Mouse (Mus musculus) midbrain, postnatal 0 days (tissue): ENCODE data around the gene D17H6S53E. TPM values are rescaled to one million over a fixed set of nuclear protein-coding genes. Genes with fewer than 3 reads are reported as not detected.

ENCODE experiments used
- ATAC-seq: fragments of 200-750 bp; cut with Nextera tagmentation; 2 replicates; pipeline ENCODE4 v1.8.0; 2017; ENCODE audit warnings: moderate number of reproducible peaks, mild to moderate bottlenecking, moderate TSS enrichment, moderate library complexity; ENCODE audit not compliant: low FRiP score
- DNase-seq: peaks from one replicate; pipeline ENCODE4 v3.0.0-alpha.2; 2015; ENCODE audit warnings: low spot score
- H3K27ac ChIP-seq: fragments of 300-500 bp; sonication (generic); 2 replicates; pipeline ENCODE4 v1.5.1; 2014; ENCODE audit warnings: low read depth, mild to moderate bottlenecking, low read length, mixed read lengths
- H3K27me3 ChIP-seq: fragments of 300-500 bp; sonication (generic); 2 replicates; pipeline ENCODE4 v1.6.1; 2014; ENCODE audit warnings: low read length, control low read depth, mixed read lengths; ENCODE audit not compliant: insufficient read depth
- H3K36me3 ChIP-seq: fragments of 300-500 bp; sonication (generic); 2 replicates; pipeline ENCODE4 v1.6.1; 2014; ENCODE audit warnings: low read length, control low read depth, mixed read lengths; ENCODE audit not compliant: insufficient read depth
- H3K4me1 ChIP-seq: fragments of 300-500 bp; sonication (generic); 2 replicates; pipeline ENCODE4 v1.6.1; 2014; ENCODE audit warnings: mild to moderate bottlenecking, control low read depth, antibody characterized with exemption, low read length, mixed read lengths; ENCODE audit not compliant: insufficient read depth
- H3K4me2 ChIP-seq: fragments of 300-500 bp; sonication (generic); 2 replicates; pipeline ENCODE4 v1.6.1; 2014; ENCODE audit warnings: low read depth, mild to moderate bottlenecking, low read length, mixed read lengths; ENCODE audit not compliant: poor library complexity, severe bottlenecking
- H3K4me3 ChIP-seq: fragments of 300-500 bp; sonication (generic); 2 replicates; pipeline ENCODE4 v1.5.1; 2014; ENCODE audit warnings: low read depth, mild to moderate bottlenecking, low read length, moderate library complexity
- H3K9ac ChIP-seq: fragments of 300-500 bp; sonication (generic); replicated peaks from 2 replicates; pipeline ENCODE4 v1.6.1; 2014; ENCODE audit warnings: mild to moderate bottlenecking, low read length, moderate library complexity, mixed read lengths; ENCODE audit not compliant: poor library complexity, severe bottlenecking
- H3K9me3 ChIP-seq: fragments of 300-500 bp; sonication (generic); 2 replicates; pipeline ENCODE4 v1.6.1; 2016; ENCODE audit warnings: low read length, control low read depth
- CTCF ChIP-seq: IDR thresholded peaks from 2 replicates; pipeline ENCODE4 v1.5.1; 2016; ENCODE audit warnings: antibody characterized with exemption, mild to moderate bottlenecking
- WGBS: fragments of 180-500 bp; shearing (Covaris S2); extraction: QIAGEN DNeasy Blood & Tissue Kit; methylation state at CpG from one replicate; pipeline ENCODE4 v1.1.7; 2014; 5-methylcytosine and 5-hydroxymethylcytosine counted together
- polyA plus RNA-seq: library from polyadenylated mRNA; unstranded; fragments of >200 nt; fragmentation: Nextera tagmentation; extraction: Ambion mirVana; gene quantifications from 2 replicates; pipeline ENCODE4 v1.2.1, GENCODE M21; 2015
- total RNA-seq: library from RNA; depleted of rRNA; stranded (reverse); fragments of >200 nt; gene quantifications from 2 replicates; pipeline ENCODE4 v1.2.3, GENCODE M21; 2014

D17H6S53E gene
- total and polyA plus RNA-seq, 2 experiments from 2014 or later: 9.6 to 28.0 TPM

DNA sequence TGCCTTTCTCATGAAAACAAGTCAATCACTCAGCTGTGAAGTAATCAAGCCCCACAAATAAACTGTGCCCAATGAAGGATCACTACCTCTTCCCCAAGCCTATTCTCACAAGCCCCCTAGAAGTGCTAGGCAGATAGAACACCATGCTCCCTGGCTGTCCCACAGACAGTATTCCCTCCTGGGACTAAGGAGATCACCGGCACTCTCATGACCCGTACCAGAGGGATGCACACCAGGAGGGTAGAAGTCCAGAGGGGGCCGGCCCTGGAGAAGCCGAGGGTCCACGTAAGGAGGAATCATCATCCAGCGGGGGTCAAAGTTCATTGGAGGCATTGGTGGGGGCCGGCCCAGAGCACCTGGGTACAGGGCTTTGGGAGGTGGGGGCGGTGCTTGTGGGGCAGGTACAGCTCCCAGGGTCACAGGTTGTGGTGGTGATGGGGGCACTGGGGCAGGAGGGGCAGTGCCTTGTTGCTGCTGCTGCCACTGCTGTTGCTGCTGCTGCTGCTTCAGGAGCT is 31.5 kb downstream of the D17H6S53E start:
- Histone ChIP-seq H3K36me3 (peaks cover 94% of the 10 kb centered on the region), H3K9me3 (no peaks in the 10 kb centered on the region), H3K9ac (no peak overlapping the region), H3K27ac (no peak overlapping the region), H3K4me1 (peaks cover 5% of the 10 kb centered on the region; the same call in 1 of the 2 replicates), H3K4me3 (no peak overlapping the region), H3K4me2 (no peak overlapping the region), H3K27me3 (no peaks in the 10 kb centered on the region)
- TF ChIP-seq CTCF: no peak
- 91% methylated on average over 8 of the region's 8 CpGs for WGBS
- no peak for ATAC-seq
- DNase-seq: no peak

DNA sequence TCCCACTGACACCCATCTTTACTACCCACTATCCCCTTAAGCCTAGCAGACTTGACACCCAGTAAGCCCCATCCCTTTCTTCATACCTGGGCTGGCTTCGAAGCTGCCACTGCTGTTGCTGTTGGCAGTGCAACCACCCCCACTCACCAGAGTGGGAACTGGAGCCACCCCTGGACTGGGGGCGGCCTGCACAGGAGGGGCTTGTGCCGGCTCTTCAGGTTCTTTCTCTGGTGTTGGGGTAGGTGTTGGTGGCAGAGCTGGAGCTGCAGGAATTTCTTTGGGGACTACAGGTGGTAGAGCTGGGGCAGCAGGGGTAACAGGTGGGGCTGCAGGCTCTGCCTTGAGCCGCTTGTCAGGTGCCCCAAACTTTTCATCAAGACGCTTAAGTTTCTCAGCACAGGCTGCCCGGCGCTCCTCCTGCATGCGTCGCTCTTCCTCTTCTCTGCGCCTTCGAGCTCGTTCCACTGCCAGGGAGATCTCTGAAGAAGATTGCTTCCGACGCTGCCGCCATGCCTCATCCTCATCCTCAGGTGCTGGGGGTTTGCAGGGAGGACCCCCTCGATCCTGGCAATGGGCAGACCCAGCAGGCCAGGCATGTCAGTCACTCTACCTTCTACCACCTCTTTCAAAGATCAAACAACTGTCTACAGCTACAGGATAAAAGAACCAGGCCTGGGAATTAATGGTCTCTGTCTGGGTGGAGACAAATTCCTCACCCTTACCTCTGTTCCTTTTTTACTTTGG is 32.8 kb downstream of the D17H6S53E start:
- no peak for ATAC-seq
- Histone ChIP-seq H3K9ac (no peak overlapping the region), H3K36me3 (peaks cover 81% of the 10 kb centered on the region), H3K27ac (no peak overlapping the region), H3K4me1 (peaks cover 8% of the 10 kb centered on the region; the same call in 1 of the 2 replicates), H3K27me3 (no peaks in the 10 kb centered on the region), H3K4me3 (no peak overlapping the region), H3K9me3 (no peaks in the 10 kb centered on the region), H3K4me2 (no peak overlapping the region)
- 95% methylated on average over 16 of the region's 16 CpGs for WGBS
- no peak for DNase-seq
- no peak for TF ChIP-seq CTCF

DNA sequence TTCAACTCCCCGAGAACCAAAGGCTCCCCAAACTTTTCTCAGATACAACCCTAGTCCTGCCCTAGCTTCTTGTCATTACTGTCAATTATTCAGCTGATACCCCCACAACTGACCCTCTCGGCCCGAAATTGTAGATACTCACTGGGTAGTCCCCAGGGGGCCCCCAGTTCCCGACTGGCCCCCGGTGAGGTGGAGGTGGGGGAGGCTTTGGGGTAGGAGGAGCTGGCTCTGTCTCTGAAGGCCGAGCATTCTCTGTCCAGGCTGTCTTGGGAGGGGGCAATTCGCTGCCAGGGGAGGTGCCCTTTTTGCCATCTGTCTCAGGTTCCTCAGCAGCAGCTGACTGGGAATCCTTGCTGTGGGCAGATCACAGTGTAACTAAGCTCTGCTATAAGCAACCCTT is 33.5 kb downstream of the D17H6S53E start:
- WGBS: 82% methylated on average over 7 of the region's 7 CpGs
- Histone ChIP-seq H3K36me3 (peaks cover 75% of the 10 kb centered on the region), H3K9me3 (no peaks in the 10 kb centered on the region), H3K27ac (no peak overlapping the region), H3K4me1 (peaks cover 8% of the 10 kb centered on the region; the same call in 1 of the 2 replicates), H3K27me3 (no peaks in the 10 kb centered on the region), H3K4me3 (no peak overlapping the region), H3K9ac (no peak overlapping the region), H3K4me2 (no peak overlapping the region)
- TF ChIP-seq CTCF: no peak
- ATAC-seq (no peak), DNase-seq (no peak)

DNA sequence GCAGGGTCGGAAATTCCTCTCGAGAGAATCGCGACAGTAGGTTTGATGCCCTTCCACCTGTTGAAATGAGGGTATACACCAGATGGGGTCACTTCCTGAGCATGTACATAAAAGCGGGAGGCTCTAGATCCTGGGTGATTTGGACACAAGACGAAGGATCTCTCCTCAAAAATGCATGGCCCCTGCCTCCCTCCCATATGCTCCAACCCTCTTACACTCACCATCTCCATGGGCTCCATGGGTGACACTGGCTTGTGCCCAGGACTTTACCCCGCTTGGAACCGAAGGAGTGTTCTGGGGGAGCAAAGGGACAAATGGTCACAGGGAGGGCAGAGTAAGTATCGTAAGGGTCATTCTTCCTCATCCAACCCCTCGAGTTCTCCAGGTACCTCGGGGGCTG is 35.2 kb downstream of the D17H6S53E start:
- no peak overlapping the region; the same call in 1 of the 2 replicates for H3K4me3 ChIP-seq
- no peak for TF ChIP-seq CTCF
- no peaks in the 10 kb centered on the region for H3K27me3 ChIP-seq
- ATAC-seq (no peak), DNase-seq (no peak)
- H3K9ac ChIP-seq: no peak overlapping the region
- H3K4me1 ChIP-seq: peaks cover 10% of the 10 kb centered on the region; the same call in 1 of the 2 replicates
- H3K4me2 ChIP-seq: no peak overlapping the region
- peaks cover 58% of the 10 kb centered on the region for H3K36me3 ChIP-seq
- 80% methylated on average over 11 of the region's 11 CpGs for WGBS
- no peak overlapping the region for H3K27ac ChIP-seq
- no peaks in the 10 kb centered on the region for H3K9me3 ChIP-seq

DNA sequence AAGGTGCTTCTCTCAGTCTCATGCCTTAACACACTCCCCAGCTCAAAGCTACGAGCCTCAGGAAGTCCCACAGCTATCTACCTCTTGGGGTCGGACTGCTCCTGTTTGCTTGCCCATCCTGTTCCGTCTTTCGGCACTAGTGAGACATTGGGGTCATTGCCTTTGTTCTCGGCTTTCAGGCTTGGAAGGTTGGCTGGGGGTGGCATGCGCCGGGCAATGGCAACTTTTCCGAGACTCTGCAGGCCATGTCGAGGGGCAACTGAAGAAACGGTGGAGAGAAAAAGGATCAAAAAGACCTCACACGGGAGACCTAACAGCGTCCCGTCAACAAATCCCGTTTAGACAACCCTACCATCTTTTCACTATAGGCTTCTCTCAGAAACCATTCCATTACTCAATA is 35.9 kb downstream of the D17H6S53E start:
- TF ChIP-seq CTCF: no peak
- Histone ChIP-seq H3K9me3 (no peaks in the 10 kb centered on the region), H3K4me3 (peak overlapping the region; percentile 87; the same call in 1 of the 2 replicates), H3K36me3 (peaks cover 51% of the 10 kb centered on the region), H3K9ac (peak overlapping the region; percentile 98; the same call in 1 of the 2 replicates), H3K4me1 (peaks cover 11% of the 10 kb centered on the region; the same call in 1 of the 2 replicates), H3K4me2 (peak overlapping the region; percentile 85), H3K27ac (no peak overlapping the region), H3K27me3 (no peaks in the 10 kb centered on the region)
- ATAC-seq (no peak), DNase-seq (no peak)
- 54% methylated on average over 14 of the region's 14 CpGs for WGBS

DNA sequence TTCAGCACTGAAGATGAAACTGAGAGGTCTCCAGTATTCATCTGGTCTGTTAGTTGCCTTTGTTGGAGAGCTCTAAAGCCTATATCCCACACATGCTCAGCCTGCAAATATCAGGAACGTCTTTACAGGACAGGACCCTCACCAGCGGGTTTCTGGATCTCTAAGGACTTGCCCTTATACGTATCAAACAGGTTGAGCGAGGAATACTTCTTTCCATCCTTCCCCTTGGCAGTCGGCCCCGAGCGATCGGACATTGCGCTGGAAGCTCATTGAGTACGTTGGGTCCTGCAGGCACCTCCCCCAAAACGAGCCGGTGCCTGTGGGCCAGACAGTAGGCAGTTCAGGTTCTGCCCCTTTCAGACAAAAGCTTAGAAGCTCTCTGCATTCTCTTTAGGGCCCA is 36.6 kb downstream of the D17H6S53E start:
- no peak for TF ChIP-seq CTCF
- 24% methylated on average over 12 of the region's 12 CpGs for WGBS
- H3K27me3 ChIP-seq: no peaks in the 10 kb centered on the region
- H3K4me2 ChIP-seq: peak overlapping the region; percentile 85
- DNase-seq (no peak), ATAC-seq (no peak)
- peaks cover 45% of the 10 kb centered on the region for H3K36me3 ChIP-seq
- H3K27ac ChIP-seq: peak overlapping the region; percentile 43; the same call in 1 of the 2 replicates
- H3K9ac ChIP-seq: peak overlapping the region; percentile 98
- H3K4me3 ChIP-seq: peak overlapping the region; percentile 87
- no peaks in the 10 kb centered on the region for H3K9me3 ChIP-seq
- peaks cover 11% of the 10 kb centered on the region; the same call in 1 of the 2 replicates for H3K4me1 ChIP-seq
